Mouse (Mus musculus): ENCODE data around the gene Ppp1r2.

DNA sequence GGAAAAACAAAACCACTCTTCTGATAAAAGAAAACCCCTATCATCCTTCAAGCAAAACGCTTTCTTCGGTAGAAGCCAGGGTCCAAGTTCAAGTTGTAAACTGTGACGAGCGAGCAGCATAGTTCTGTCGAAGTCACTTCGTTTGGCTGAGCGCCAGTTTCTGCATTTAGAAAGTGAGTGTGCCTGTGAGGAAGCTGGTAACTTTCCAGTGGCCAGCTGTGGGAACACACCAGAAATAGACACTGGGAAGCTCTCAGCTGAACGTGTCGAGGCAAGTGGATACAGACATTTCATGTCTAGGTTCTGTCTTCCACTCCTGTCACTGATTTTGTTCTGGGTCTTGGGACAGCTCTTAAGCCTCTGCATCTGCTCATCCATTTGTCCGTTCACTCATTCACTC, 15.2 kb upstream of the Ppp1r2 start:
- TF ChIP-seq GATA1 (IDR thresholded peaks at IDR 0.05; ENCODE audit: borderline replicate concordance, low read length): no peak
- no peak for TF ChIP-seq FLI1 (IDR thresholded peaks at IDR 0.05; ENCODE audit: low read length)
